Mouse (Mus musculus): ENCODE measurements around the gene Zdhhc14. TPM values are rescaled to one million over a fixed set of nuclear protein-coding genes. Genes with fewer than 3 reads are reported as not detected.
A peak's percentile ranks its signal among the peaks of the same experiment; 100 is the strongest.

Gene Zdhhc14
- total RNA-seq, 2 experiments from 2014 or later = 2.0 to 4.3 TPM

- TF ChIP-seq CTCF (IDR thresholded peaks at IDR 0.05) = no peak
- intact Hi-C loops (cut with DNase I) = no loop called here
- no peak overlapping the region for H3K4me3 ChIP-seq
- no peak for DNase-seq
- H3K27ac ChIP-seq = peak overlapping the region; percentile 38; the same call in 1 of the 2 replicates
Observed at GRCm38 (mm10) chr17:5799396-5800021, 307.2 kb downstream of the Zdhhc14 start.

- Histone ChIP-seq H3K4me3 (no peak overlapping the region), H3K27ac (peak overlapping the region; percentile 38; the same call in 1 of the 2 replicates)
- intact Hi-C loops (cut with DNase I) = no loop called here
- TF ChIP-seq CTCF (IDR thresholded peaks at IDR 0.05) = no peak
- no peak for DNase-seq
Observed at GRCm38 (mm10) chr17:5800254-5800653, 307.9 kb downstream of the Zdhhc14 start.

GRCm38 (mm10) chr17:5800824-5801560 is 308.6 kb downstream of the Zdhhc14 start:
- Histone ChIP-seq H3K4me3 (no peak overlapping the region), H3K27ac (peak overlapping the region; percentile 38; the same call in 1 of the 2 replicates)
- no peak for DNase-seq
- TF ChIP-seq CTCF (IDR thresholded peaks at IDR 0.05) = no peak
- intact Hi-C loops (cut with DNase I) = no loop called here

- DNase-seq = no peak
- H3K4me3 ChIP-seq = no peak overlapping the region
- intact Hi-C loops (cut with DNase I) = no loop called here
- peak overlapping the region; percentile 20; the same call in 1 of the 2 replicates for H3K27ac ChIP-seq
- TF ChIP-seq CTCF (IDR thresholded peaks at IDR 0.05) = no peak
Observed at GRCm38 (mm10) chr17:5801761-5802655, 309.7 kb downstream of the Zdhhc14 start.

GRCm38 (mm10) chr17:5802656-5802955 is 310.2 kb downstream of the Zdhhc14 start:
- Histone ChIP-seq H3K27ac (no peak overlapping the region), H3K4me3 (no peak overlapping the region)
- no peak for DNase-seq
- no peak for TF ChIP-seq CTCF (IDR thresholded peaks at IDR 0.05)
- intact Hi-C loops (cut with DNase I) = no loop called here

Other genes starting within 250 kb of the Zdhhc14 start
- under 1 TPM; 0.56 to 0.99 TPM for gene Ldhal6b, start 73.8 kb upstream of the Zdhhc14 start, total RNA-seq (2021)
- 100 to 1,000 TPM; 134 to 164 TPM for gene Tmem242, start 52.3 kb upstream of the Zdhhc14 start, total RNA-seq (2021)

Measured in gastrocnemius, adult 2 months (tissue).